Mouse (Mus musculus): ENCODE data around the gene Ttf1.
A peak's percentile ranks its signal among the peaks of the same experiment; 100 is the strongest.

The Ttf1 gene

DNA sequence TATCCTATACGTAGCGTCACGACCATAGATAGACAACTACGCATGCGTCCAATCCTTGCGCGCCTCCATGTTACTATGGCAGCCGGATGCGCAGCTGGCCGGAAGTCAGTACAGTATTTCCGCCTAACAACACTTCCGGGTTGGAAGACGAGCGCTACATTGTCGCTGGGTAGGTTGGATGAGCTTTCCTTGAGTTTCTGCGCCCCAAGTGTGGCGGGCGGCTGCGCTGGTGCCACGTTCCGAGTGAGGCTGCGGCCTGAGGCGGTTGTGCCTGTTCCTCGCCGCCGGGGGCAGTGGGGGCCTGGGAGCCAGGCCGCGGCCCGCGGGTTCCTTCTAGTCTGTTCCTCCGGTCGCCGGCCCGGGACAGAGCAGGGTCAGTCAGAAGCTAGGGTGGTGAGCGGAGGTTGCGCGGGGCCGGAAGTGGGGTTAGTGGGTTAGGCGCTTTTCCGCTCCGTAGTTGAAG, at the start of gene Ttf1:
Gene Ttf1 (plus strand): TSS at position 128 of the 463 bp plus-strand sequence.
- DNase-seq = peak; percentile 97

GRCm38 (mm10) chr2:29012523-29012922, 47.5 kb upstream of the Ttf1 start:
- DNase-seq = no peak

GRCm38 (mm10) chr2:29016599-29017587, 43.2 kb upstream of the Ttf1 start:
- DNase-seq = peak; percentile 82

- no peak for DNase-seq
Measured at GRCm38 (mm10) chr2:29018680-29019079, 41.4 kb upstream of the Ttf1 start.

- DNase-seq = no peak
Measured at GRCm38 (mm10) chr2:29021025-29021424, 39.0 kb upstream of the Ttf1 start.

GRCm38 (mm10) chr2:29023001-29023400, 37.1 kb upstream of the Ttf1 start:
- DNase-seq = no peak

DNA sequence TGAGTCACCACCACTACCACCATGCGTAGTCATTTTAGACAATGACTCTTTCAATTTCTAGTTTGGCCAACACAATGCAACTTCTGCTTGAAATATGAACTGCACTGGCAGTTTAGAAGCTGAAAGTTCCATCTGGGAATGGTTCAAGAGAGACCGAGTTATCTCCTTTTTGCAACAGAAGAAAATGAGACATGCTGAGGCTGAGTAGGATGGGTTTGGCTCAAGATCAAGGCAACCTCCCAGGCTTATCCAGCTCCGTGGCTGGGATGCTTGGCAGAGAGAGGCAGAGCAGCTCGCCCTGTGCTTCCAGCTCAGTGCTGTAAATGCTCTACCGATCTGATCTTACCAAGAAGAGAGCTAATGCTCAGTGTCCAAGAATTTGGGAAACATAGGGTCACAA, 34.8 kb upstream of the Ttf1 start:
- DNase-seq = no peak

GRCm38 (mm10) chr2:29030048-29030734, 29.9 kb upstream of the Ttf1 start:
- peak; percentile 76 for DNase-seq

DNA sequence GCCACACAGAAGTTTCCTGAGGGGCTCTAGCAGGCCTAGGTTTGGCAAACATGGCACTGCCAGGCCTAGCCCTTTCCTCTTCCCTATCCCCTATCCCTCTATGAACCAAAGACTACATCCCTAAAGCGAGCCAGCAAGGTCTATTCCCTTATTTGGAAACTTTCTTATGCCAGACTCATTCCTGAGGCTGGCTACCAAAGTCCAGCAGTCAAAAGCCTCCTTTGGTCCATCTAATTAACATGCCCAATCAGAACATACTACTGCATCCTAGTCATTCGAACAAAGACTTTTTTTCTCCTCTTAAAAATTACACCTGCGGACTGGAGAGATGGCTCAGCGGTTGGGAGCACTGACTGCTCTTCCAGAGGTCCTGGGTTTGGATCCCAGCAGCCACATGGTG, 28.1 kb upstream of the Ttf1 start:
- no peak for DNase-seq

GRCm38 (mm10) chr2:29034542-29035475, 25.3 kb upstream of the Ttf1 start:
- DNase-seq = peak; percentile 65

DNA sequence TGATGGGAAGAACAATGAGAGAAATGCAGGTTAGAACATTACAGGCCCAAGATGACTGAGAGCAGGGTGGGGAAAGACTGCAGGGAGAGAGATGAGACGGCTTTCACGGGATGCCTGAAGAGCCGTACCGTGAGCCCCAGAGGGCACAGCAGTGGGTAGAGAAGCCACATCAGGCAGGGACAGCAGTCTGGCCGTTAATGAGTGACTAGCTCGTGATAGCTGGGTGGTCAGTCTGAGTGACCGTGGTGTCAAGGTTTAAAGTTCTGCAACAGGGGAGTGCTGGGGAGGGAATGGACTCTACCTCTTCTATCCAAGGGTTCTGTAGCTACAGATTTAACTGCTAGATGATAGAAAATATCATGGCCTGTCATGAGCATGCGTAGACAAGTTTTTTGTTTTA, 24.4 kb upstream of the Ttf1 start:
- DNase-seq = no peak

- DNase-seq = no peak
Measured at GRCm38 (mm10) chr2:29039741-29040140, 20.3 kb upstream of the Ttf1 start.

DNA sequence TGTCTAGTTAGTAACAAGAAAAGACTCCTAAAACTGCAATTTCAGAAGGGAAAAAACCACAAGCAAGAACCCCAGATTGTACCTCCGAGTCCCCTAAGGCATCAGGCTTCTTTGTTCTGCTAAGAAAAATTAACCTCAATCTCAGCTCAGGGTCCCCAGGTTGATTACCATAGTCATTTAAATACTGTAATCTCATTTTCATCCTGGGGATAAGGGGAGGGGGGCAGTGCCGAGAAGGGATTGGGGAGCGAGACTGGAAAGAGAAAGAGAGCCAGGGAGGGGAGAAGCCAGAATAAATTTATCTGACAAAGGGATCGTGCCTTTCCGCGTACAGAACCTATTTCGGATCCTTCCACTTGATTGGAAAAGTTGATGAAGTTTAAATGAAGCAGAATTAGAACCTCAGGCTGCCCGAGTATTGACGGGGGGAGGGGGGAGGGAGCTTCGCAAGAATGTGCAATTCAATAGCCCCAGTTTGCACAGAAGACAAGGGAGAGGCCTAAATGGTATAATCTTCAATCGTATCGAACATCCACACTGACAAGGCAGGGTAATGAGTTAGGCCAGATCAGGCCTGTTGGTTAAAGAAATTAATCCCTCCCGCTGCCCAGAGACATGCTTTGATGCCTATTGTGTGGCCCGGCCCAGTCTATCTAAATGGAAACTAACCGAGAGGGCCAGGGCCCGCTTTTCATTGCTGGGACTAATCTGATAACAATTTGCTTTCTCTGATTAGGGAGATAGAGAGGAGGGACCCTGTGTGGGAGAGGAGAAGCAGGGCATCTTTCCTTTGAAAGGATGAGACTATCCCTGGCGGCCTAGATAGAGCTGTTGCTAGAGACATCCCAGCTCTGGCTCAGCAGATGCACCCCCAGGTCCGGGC, 19.2 kb upstream of the Ttf1 start:
- DNase-seq = peak; percentile 45

GRCm38 (mm10) chr2:29041477-29041768, 18.6 kb upstream of the Ttf1 start:
- DNase-seq = no peak

DNA sequence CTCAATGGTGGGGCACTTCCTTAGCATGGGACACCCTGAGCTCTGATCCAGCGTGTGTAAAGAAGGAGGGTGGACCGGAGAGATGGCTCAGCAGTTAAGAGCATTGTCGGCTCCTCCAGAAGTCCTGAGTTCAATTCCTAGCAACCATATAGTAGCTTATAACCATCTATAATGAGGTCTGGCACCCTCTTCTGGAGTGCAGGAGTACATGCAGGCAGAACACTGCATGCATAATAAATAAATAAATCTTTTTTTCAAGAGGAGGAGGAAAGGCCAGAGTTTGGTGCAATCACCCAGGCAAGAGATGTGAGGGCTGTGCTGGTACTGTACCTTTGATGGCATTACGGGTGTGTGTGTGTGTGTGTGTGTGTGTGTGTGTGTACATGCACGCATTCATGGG, 17.9 kb upstream of the Ttf1 start:
- DNase-seq = no peak

GRCm38 (mm10) chr2:29046151-29046550, 13.9 kb upstream of the Ttf1 start:
- DNase-seq = peak; percentile 67

DNA sequence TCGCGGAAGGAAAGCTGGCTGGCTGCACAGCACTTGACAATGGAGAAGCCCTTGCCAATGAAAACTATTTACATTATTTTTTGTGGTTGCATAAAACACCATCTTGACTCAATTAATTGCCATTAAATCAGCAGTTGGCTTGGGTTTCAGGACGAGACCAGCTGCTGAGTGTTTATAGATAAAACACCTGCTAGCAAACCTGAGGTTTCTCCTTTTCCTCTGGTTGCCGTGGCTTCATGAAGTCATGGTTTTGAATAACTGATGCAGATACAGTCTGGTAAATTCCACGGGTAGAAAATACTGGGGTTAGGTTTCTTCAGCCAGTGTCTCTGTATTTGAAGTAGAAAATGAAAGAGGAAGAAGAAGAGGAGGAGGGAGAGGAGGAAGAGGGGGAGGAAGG, 8.1 kb upstream of the Ttf1 start:
- DNase-seq = no peak

DNA sequence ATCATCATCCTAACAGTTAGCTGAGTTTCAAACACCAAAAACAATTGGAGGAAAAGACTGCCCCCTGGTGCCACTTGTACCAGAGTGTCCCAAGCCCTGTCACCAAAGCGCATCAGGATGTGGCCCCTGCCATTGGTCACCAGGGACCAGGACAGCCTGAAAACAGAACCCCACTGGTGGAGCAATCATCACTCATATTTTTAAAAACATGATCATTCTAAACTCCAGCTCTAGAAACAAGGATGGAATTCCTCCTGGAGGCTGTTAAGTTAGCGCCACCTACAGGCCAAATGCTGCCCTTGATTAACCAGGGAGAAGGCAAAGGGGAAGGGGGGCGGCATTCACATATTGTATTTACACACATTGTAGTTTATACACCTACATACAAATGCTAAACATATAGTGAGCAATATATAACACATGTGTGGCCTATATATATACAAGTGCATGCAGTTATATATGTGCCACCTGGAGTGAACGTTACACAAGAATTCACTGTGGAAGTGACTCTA, 7.1 kb upstream of the Ttf1 start:
- DNase-seq = peak; percentile 79

DNA sequence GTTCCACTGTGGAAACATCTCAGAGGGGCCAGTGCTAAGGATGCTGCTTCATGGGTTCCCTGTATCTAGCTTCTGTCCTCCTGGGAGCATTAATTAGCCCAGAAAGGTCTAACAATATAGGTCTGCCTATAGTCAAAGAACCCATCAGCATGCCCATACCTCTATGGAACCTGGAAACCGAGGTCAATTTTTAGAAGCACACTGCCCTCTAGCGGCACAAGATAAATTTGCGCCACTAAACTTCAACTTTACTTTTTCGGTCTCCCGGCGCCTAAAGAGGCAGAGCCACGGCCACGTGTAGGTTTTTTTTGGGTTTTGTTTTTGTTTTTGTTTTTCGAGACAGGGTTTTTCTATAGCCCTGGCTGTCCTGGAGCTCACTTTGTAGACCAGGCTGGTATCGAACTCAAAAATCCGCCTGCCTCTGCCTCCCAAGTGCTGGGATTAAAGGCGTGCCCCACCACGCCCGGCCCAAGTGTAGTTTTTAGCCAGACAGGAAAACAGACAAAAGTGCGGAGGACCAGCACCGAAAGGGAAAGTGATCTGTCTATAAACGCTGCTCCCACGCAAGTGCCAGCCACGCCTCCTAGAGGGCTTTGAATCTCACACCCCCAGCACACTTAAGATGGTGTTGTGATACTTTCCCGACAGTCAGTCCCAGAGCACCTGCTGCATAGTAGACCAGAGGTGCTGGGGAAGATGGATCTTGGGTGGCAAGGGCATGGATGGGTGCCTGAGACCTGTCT, 6.1 kb upstream of the Ttf1 start:
- peak; percentile 80 for DNase-seq

GRCm38 (mm10) chr2:29054545-29054935, 5.5 kb upstream of the Ttf1 start:
- no peak for DNase-seq

DNA sequence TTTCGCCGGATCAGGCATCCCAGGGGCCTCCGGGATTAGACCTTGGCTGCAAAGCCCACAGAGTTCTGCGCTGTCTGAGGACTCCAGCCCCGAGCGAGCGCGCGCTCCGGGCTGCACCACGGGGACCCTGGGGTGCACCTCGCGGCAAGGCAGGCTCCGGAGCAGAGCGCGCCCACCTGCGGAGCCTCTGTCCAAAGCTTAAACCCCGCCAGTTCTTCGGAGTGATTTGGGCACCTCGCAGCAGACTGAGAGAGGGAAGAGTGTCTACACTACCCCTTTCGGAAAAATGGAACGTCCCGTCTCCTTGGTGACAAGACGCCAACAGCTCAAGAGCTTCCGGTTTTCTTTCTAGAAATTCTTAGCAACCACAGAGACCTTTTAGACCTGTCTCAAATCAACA, 5.1 kb upstream of the Ttf1 start, which contains the start of gene Cfap77:
Gene Cfap77 (minus strand): TSS at position 76 of the 400 bp plus-strand sequence.
- DNase-seq = peak; percentile 91

Data from retina, postnatal 1 day (tissue).